Mouse (Mus musculus): ENCODE measurements around the gene 4933415A04Rik. TPM values are rescaled to one million over a fixed set of nuclear protein-coding genes. Genes with fewer than 3 reads are reported as not detected.

The 4933415A04Rik gene
- polyA plus RNA-seq, 1 experiment from 2014 or later = 12.4 TPM

- H3K27me3 ChIP-seq (replicated peaks; ENCODE audit: low read depth, poor library complexity, severe bottlenecking) = no peaks in the 10 kb centered on the region
- no peaks in the 10 kb centered on the region for H3K9me3 ChIP-seq
- no peak overlapping the region for H3K27ac ChIP-seq (replicated peaks)
- no peak for DNase-seq (ENCODE audit: low spot score)
- WGBS = 85% methylated on average over 11 of the region's 11 CpGs
- H3K4me1 ChIP-seq = peaks cover 49% of the 10 kb centered on the region
- H3K4me3 ChIP-seq = no peak overlapping the region
- H3K36me3 ChIP-seq (replicated peaks) = peaks cover 75% of the 10 kb centered on the region
These were observed 30.3 kb upstream of the 4933415A04Rik start for GRCm38 (mm10) chr11:43556538-43556937.

GRCm38 (mm10) chr11:43559515-43560292 is 27.1 kb upstream of the 4933415A04Rik start:
- Histone ChIP-seq H3K4me1 (peaks cover 46% of the 10 kb centered on the region), H3K27ac (replicated peaks) (peak overlapping the region; percentile 65), H3K4me3 (no peak overlapping the region), H3K9me3 (no peaks in the 10 kb centered on the region), H3K36me3 (replicated peaks) (peaks cover 97% of the 10 kb centered on the region), H3K27me3 (replicated peaks; ENCODE audit: low read depth, poor library complexity, severe bottlenecking) (no peaks in the 10 kb centered on the region)
- whole genome bisulfite sequencing = 5% methylated on average over 6 of the region's 6 CpGs
- DNase-seq (ENCODE audit: low spot score) = peak; percentile 55

- Histone ChIP-seq H3K4me1 (peaks cover 63% of the 10 kb centered on the region), H3K36me3 (replicated peaks) (peaks cover 78% of the 10 kb centered on the region), H3K9me3 (no peaks in the 10 kb centered on the region), H3K27ac (replicated peaks) (0 out of 2 replicates have a peak overlapping the region, but pooled peaks have one; percentile 40), H3K27me3 (replicated peaks; ENCODE audit: low read depth, poor library complexity, severe bottlenecking) (no peaks in the 10 kb centered on the region), H3K4me3 (no peak overlapping the region)
- no peak for DNase-seq (ENCODE audit: low spot score)
- WGBS = 78% methylated on average over 10 of the region's 10 CpGs
These were observed 23.1 kb upstream of the 4933415A04Rik start for GRCm38 (mm10) chr11:43563654-43564244.

GRCm38 (mm10) chr11:43565414-43565813 is 21.4 kb upstream of the 4933415A04Rik start:
- DNase-seq (ENCODE audit: low spot score) = no peak
- H3K4me1 ChIP-seq = peaks cover 56% of the 10 kb centered on the region
- no peaks in the 10 kb centered on the region for H3K9me3 ChIP-seq
- no peak overlapping the region for H3K4me3 ChIP-seq
- WGBS = 49% methylated on average over 2 of the region's 2 CpGs
- H3K27ac ChIP-seq (replicated peaks) = peak overlapping the region; percentile 69
- peaks cover 75% of the 10 kb centered on the region for H3K36me3 ChIP-seq (replicated peaks)
- no peaks in the 10 kb centered on the region for H3K27me3 ChIP-seq (replicated peaks; ENCODE audit: low read depth, poor library complexity, severe bottlenecking)

- Histone ChIP-seq H3K27ac (replicated peaks) (peak overlapping the region; percentile 69), H3K27me3 (replicated peaks; ENCODE audit: low read depth, poor library complexity, severe bottlenecking) (no peaks in the 10 kb centered on the region), H3K4me1 (peaks cover 53% of the 10 kb centered on the region), H3K4me3 (0 out of 2 replicates have a peak overlapping the region, but pooled peaks have one; percentile 2), H3K9me3 (no peaks in the 10 kb centered on the region), H3K36me3 (replicated peaks) (peaks cover 72% of the 10 kb centered on the region)
- WGBS = 7% methylated on average over 8 of the region's 8 CpGs
- DNase-seq (ENCODE audit: low spot score) = peak; percentile 51
These were observed 21.0 kb upstream of the 4933415A04Rik start for GRCm38 (mm10) chr11:43565852-43566251.

GRCm38 (mm10) chr11:43566696-43567095 is 20.1 kb upstream of the 4933415A04Rik start:
- Histone ChIP-seq H3K36me3 (replicated peaks) (peaks cover 65% of the 10 kb centered on the region), H3K27ac (replicated peaks) (peak overlapping the region; percentile 69), H3K27me3 (replicated peaks; ENCODE audit: low read depth, poor library complexity, severe bottlenecking) (no peaks in the 10 kb centered on the region), H3K9me3 (no peaks in the 10 kb centered on the region), H3K4me1 (peaks cover 61% of the 10 kb centered on the region), H3K4me3 (no peak overlapping the region)
- 61% methylated on average over 5 of the region's 5 CpGs for WGBS
- no peak for DNase-seq (ENCODE audit: low spot score)

GRCm38 (mm10) chr11:43568263-43568662 is 18.6 kb upstream of the 4933415A04Rik start:
- Histone ChIP-seq H3K27ac (replicated peaks) (no peak overlapping the region), H3K4me1 (peaks cover 67% of the 10 kb centered on the region), H3K27me3 (replicated peaks; ENCODE audit: low read depth, poor library complexity, severe bottlenecking) (no peaks in the 10 kb centered on the region), H3K9me3 (no peaks in the 10 kb centered on the region), H3K4me3 (no peak overlapping the region), H3K36me3 (replicated peaks) (peaks cover 56% of the 10 kb centered on the region)
- WGBS = 61% methylated on average over 5 of the region's 5 CpGs
- peak; percentile 45 for DNase-seq (ENCODE audit: low spot score)

- peak overlapping the region; percentile 1; the same call in 1 of the 2 replicates for H3K27ac ChIP-seq (replicated peaks)
- peaks cover 56% of the 10 kb centered on the region for H3K36me3 ChIP-seq (replicated peaks)
These were observed 17.7 kb upstream of the 4933415A04Rik start for GRCm38 (mm10) chr11:43569188-43569587.

GRCm38 (mm10) chr11:43569595-43569994 is 17.2 kb upstream of the 4933415A04Rik start:
- H3K4me3 ChIP-seq = no peak overlapping the region
- peaks cover 53% of the 10 kb centered on the region for H3K36me3 ChIP-seq (replicated peaks)
- peaks cover 60% of the 10 kb centered on the region for H3K4me1 ChIP-seq
- no peak for DNase-seq (ENCODE audit: low spot score)
- H3K27me3 ChIP-seq (replicated peaks; ENCODE audit: low read depth, poor library complexity, severe bottlenecking) = no peaks in the 10 kb centered on the region
- peak overlapping the region; percentile 63 for H3K27ac ChIP-seq (replicated peaks)
- H3K9me3 ChIP-seq = no peaks in the 10 kb centered on the region
- WGBS = 76% methylated on average over 11 of the region's 11 CpGs

More at GRCm38 (mm10) chr11:43569188-43569587, 17.7 kb upstream of the 4933415A04Rik start:
- H3K27me3 ChIP-seq (replicated peaks; ENCODE audit: low read depth, poor library complexity, severe bottlenecking) = no peaks in the 10 kb centered on the region
- peaks cover 60% of the 10 kb centered on the region for H3K4me1 ChIP-seq
- no peak overlapping the region for H3K4me3 ChIP-seq
- WGBS = 86% methylated on average over 5 of the region's 5 CpGs
- DNase-seq (ENCODE audit: low spot score) = no peak
- no peaks in the 10 kb centered on the region for H3K9me3 ChIP-seq

- Histone ChIP-seq H3K4me3 (peak overlapping the region; percentile 33; the same call in 1 of the 2 replicates), H3K9me3 (no peaks in the 10 kb centered on the region), H3K4me1 (peaks cover 59% of the 10 kb centered on the region), H3K27me3 (replicated peaks; ENCODE audit: low read depth, poor library complexity, severe bottlenecking) (no peaks in the 10 kb centered on the region), H3K27ac (replicated peaks) (peak overlapping the region; percentile 90), H3K36me3 (replicated peaks) (peaks cover 46% of the 10 kb centered on the region)
- DNase-seq (ENCODE audit: low spot score) = no peak
- WGBS = 14% methylated on average over 3 of the region's 3 CpGs
These were observed 11.8 kb upstream of the 4933415A04Rik start for GRCm38 (mm10) chr11:43575061-43575375.

- peak; percentile 65 for DNase-seq (ENCODE audit: low spot score)
- H3K9me3 ChIP-seq = no peaks in the 10 kb centered on the region
These were observed 11.3 kb upstream of the 4933415A04Rik start for GRCm38 (mm10) chr11:43575376-43576151.

GRCm38 (mm10) chr11:43577713-43578478 is 8.9 kb upstream of the 4933415A04Rik start:
- H3K27ac ChIP-seq (replicated peaks) = peak overlapping the region; percentile 25; the same call in 1 of the 2 replicates
- DNase-seq (ENCODE audit: low spot score) = peak; percentile 46
- H3K36me3 ChIP-seq (replicated peaks) = peaks cover 66% of the 10 kb centered on the region
- H3K27me3 ChIP-seq (replicated peaks; ENCODE audit: low read depth, poor library complexity, severe bottlenecking) = no peaks in the 10 kb centered on the region
- peaks cover 35% of the 10 kb centered on the region for H3K4me1 ChIP-seq
- H3K9me3 ChIP-seq = no peaks in the 10 kb centered on the region
- 55% methylated on average over 11 of the region's 11 CpGs for WGBS
- no peak overlapping the region for H3K4me3 ChIP-seq

More at GRCm38 (mm10) chr11:43575376-43576151, 11.3 kb upstream of the 4933415A04Rik start:
- Histone ChIP-seq H3K27me3 (replicated peaks; ENCODE audit: low read depth, poor library complexity, severe bottlenecking) (no peaks in the 10 kb centered on the region), H3K4me3 (peak overlapping the region; percentile 33), H3K4me1 (peaks cover 54% of the 10 kb centered on the region), H3K27ac (replicated peaks) (peak overlapping the region; percentile 90), H3K36me3 (replicated peaks) (peaks cover 46% of the 10 kb centered on the region)
- WGBS = 6% methylated on average over 9 of the region's 9 CpGs
